Mouse (Mus musculus) embryonic facial prominence, embryonic 12.5 days (tissue): ENCODE results near the gene Jmjd1c. TPM values are rescaled to one million over a fixed set of nuclear protein-coding genes. Genes with fewer than 3 reads are reported as not detected.
"Not testable (repeated sequence)": the region's sequence is repeated elsewhere in the genome, so short reads cannot be mapped to it uniquely, and the experiment has no call there.

ENCODE experiments used
- ATAC-seq: fragments of 200-750 bp; cut with Nextera tagmentation; 2 replicates; pipeline ENCODE4 v1.8.0; 2017; ENCODE audit not compliant: insufficient number of reproducible peaks, insufficient read depth, low FRiP score, low TSS enrichment
- H3K27ac ChIP-seq: fragments of 300-500 bp; sonication (generic); 2 replicates; pipeline ENCODE4 v1.5.1; 2016; ENCODE audit warnings: mild to moderate bottlenecking
- H3K27me3 ChIP-seq: fragments of 300-500 bp; sonication (generic); 2 replicates; pipeline ENCODE4 v1.6.1; 2016; ENCODE audit warnings: mild to moderate bottlenecking, moderate library complexity
- H3K36me3 ChIP-seq: fragments of 300-500 bp; sonication (generic); 2 replicates; pipeline ENCODE4 v1.6.1; 2016; ENCODE audit warnings: mild to moderate bottlenecking
- H3K4me1 ChIP-seq: fragments of 300-500 bp; sonication (generic); 2 replicates; pipeline ENCODE4 v1.6.1; 2016
- H3K4me2 ChIP-seq: fragments of 300-500 bp; sonication (generic); replicated peaks from 2 replicates; pipeline ENCODE4 v1.6.1; 2016; ENCODE audit warnings: mild to moderate bottlenecking, moderate library complexity
- H3K4me3 ChIP-seq: fragments of 300-500 bp; sonication (generic); 2 replicates; pipeline ENCODE4 v1.5.1; 2016; ENCODE audit warnings: mild to moderate bottlenecking
- H3K9ac ChIP-seq: fragments of 300-500 bp; sonication (generic); 2 replicates; pipeline ENCODE4 v1.6.1; 2016; ENCODE audit warnings: mild to moderate bottlenecking, moderate library complexity
- H3K9me3 ChIP-seq: fragments of 300-500 bp; sonication (generic); 2 replicates; pipeline ENCODE4 v1.6.1; 2016; ENCODE audit warnings: mild to moderate bottlenecking, moderate library complexity
- WGBS: fragments of 180-500 bp; shearing (Covaris S2); methylation state at CpG from one replicate; pipeline ENCODE4 v1.1.7; 2016; 5-methylcytosine and 5-hydroxymethylcytosine counted together
- polyA plus RNA-seq: library from polyadenylated mRNA; unstranded; fragments of >200 nt; fragmentation: Nextera tagmentation; extraction: Ambion mirVana; gene quantifications from 2 replicates; pipeline ENCODE4 v1.2.1, GENCODE M21; 2016

Gene Jmjd1c
- polyA plus RNA-seq, 1 experiment from 2014 or later = 56.3 TPM

DNA sequence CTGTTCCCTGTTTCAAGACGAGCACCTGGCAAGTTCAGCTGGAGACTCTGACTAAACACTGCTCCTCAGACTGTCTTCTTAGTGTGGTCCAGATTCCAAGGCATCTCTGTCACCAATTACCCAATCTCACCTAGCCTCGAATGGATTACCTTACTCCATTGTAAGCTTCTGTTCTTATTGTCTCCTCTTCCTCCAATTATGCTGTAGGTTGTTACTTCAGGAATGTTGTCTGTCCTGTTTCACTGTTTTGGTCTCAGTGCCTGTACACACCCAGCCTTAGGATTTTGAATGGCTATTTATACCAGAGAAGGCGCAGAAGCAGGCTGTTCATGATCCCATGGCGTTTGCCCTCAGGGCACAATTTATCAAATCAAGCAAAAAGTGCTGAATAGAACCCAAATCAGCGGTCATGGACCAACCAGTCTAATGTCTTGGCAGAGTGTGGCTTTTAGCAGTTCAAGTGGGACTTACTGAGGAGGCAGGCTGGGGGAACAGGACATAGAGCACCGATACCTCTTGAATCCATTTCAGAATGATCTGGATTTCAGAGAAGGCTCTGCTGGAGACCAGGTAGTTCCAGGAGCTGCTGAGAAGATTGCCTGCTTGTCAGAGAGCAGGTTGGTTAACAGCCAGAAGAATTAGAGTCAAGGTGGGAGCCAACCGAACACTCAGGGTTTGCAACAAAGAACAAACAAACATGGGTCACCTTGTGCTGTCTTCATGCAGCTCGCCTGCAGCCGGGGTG, 11.3 kb downstream of the Jmjd1c start:
- H3K4me3 ChIP-seq = no peak overlapping the region
- no peaks in the 10 kb centered on the region for H3K36me3 ChIP-seq
- no peak for ATAC-seq
- H3K4me1 ChIP-seq = peaks cover 76% of the 10 kb centered on the region
- H3K27ac ChIP-seq = no peak overlapping the region
- H3K9ac ChIP-seq = no peak overlapping the region
- H3K4me2 ChIP-seq = no peak overlapping the region
- no peaks in the 10 kb centered on the region for H3K9me3 ChIP-seq
- H3K27me3 ChIP-seq = no peaks in the 10 kb centered on the region
- WGBS = 64% methylated on average over 9 of the region's 9 CpGs

DNA sequence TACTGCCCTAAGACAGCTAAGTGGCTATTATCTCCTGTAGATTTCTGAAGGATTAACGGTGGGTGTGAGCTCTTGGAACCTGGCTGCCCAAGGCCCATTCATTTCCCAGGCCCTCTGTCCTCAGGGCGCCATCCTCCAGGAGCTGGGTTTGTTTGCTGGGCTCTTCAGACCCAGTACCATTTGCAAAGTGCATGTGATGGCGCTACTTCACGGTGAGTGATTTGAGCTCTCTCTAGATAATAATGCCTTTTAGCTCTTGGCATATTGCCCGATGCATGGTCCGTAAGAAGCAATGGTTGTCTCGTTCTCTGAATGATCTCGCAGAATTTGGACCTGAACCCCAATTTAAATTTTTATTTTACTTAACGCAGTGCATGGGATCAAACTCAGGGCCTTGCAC, 12.2 kb downstream of the Jmjd1c start:
- ATAC-seq = no peak
- H3K4me3 ChIP-seq = no peak overlapping the region
- no peak overlapping the region for H3K9ac ChIP-seq
- 69% methylated on average over 9 of the region's 9 CpGs for WGBS
- no peak overlapping the region for H3K4me2 ChIP-seq
- H3K27me3 ChIP-seq = no peaks in the 10 kb centered on the region
- no peak overlapping the region for H3K27ac ChIP-seq
- H3K9me3 ChIP-seq = no peaks in the 10 kb centered on the region
- H3K36me3 ChIP-seq = no peaks in the 10 kb centered on the region
- H3K4me1 ChIP-seq = peaks cover 70% of the 10 kb centered on the region

DNA sequence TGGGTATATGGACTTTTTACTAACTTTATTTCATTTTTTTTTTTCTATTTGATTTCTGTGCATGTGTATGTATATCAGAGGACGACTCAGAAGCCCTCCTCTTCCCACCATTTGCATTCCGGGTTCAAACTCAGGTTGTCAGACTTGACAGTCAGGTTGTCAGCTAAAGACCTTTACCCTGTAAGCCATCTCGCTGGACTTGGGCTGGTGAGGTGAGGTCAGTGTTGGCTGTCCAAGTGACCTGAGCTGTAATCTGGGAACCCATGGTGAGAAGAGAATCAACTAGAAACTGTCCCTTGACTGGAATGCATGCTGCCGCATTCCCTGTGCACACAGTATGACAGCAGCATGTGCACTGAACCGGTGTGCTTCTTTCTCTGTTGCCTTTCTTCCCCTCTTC, 13.7 kb downstream of the Jmjd1c start:
- no peak for ATAC-seq
- H3K36me3 ChIP-seq = no peaks in the 10 kb centered on the region
- H3K4me3 ChIP-seq = no peak overlapping the region
- no peaks in the 10 kb centered on the region for H3K27me3 ChIP-seq
- 79% methylated on average over 5 of the region's 5 CpGs for WGBS
- no peak overlapping the region for H3K27ac ChIP-seq
- H3K9me3 ChIP-seq = no peaks in the 10 kb centered on the region
- peaks cover 58% of the 10 kb centered on the region for H3K4me1 ChIP-seq
- no peak overlapping the region for H3K9ac ChIP-seq
- H3K4me2 ChIP-seq = no peak overlapping the region

GRCm38 (mm10) chr10:67111044-67111798, 15.3 kb downstream of the Jmjd1c start:
- Histone ChIP-seq H3K4me2 (no peak overlapping the region), H3K36me3 (no peaks in the 10 kb centered on the region), H3K9ac (no peak overlapping the region), H3K4me1 (peaks cover 59% of the 10 kb centered on the region), H3K27ac (no peak overlapping the region), H3K4me3 (no peak overlapping the region), H3K9me3 (no peaks in the 10 kb centered on the region), H3K27me3 (no peaks in the 10 kb centered on the region)
- 76% methylated on average over 14 of the region's 14 CpGs for WGBS
- no peak for ATAC-seq

GRCm38 (mm10) chr10:67111799-67112177, 15.9 kb downstream of the Jmjd1c start:
- H3K9ac ChIP-seq = no peak overlapping the region
- no peak overlapping the region for H3K27ac ChIP-seq
- no peak for ATAC-seq
- no peaks in the 10 kb centered on the region for H3K9me3 ChIP-seq
- H3K27me3 ChIP-seq = no peaks in the 10 kb centered on the region
- peaks cover 57% of the 10 kb centered on the region for H3K4me1 ChIP-seq
- no peak overlapping the region for H3K4me3 ChIP-seq
- no peaks in the 10 kb centered on the region for H3K36me3 ChIP-seq
- H3K4me2 ChIP-seq = no peak overlapping the region
- 77% methylated on average over 5 of the region's 5 CpGs for WGBS

DNA sequence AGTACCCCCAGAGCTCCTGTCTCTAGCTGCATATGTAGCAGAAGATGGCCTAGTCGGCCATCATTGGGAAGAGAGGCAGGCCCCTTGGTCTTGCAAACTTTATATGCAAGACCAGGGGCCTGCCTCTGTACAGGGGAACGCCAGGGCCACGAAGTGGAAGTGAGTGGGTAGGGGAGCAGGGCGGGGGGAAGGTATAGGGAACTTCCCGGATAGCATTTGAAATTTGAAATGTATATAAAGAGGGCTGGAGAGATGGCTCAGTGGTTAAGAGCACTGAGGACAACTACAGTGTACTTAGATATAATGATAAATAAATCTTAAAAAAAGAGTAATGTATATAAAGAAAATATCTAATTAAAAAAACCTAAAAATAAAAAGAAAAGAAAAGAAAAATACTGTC, 17.0 kb downstream of the Jmjd1c start:
- not testable (repeated sequence) for ATAC-seq, H3K36me3 ChIP-seq, H3K9me3 ChIP-seq, H3K9ac ChIP-seq, H3K27ac ChIP-seq, H3K4me2 ChIP-seq, H3K27me3 ChIP-seq, H3K4me3 ChIP-seq
- WGBS = 88% methylated on average over 5 of the region's 5 CpGs
- peaks cover 48% of the 10 kb centered on the region for H3K4me1 ChIP-seq

DNA sequence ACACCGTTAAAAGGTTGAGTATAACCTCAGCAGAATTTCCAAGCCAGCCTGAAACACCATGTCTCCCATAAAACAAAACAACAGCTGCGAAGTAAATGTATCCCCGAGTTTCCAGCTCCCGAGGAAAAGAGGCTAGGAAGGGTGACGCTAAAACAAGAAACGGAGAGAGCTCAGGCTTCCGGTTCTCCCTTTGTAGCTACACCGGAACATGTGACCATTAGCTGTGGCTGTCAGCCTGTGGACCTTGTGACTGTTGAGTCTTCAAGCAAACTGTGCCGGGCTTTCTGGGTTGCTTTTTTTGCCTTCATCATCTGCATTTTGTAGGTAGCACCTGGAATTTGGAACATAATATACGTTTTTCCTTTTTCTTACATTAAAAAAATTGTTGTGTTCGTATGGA, 17.9 kb downstream of the Jmjd1c start:
- no peaks in the 10 kb centered on the region for H3K36me3 ChIP-seq
- H3K9ac ChIP-seq = no peak overlapping the region
- H3K4me3 ChIP-seq = no peak overlapping the region
- ATAC-seq = no peak
- H3K9me3 ChIP-seq = no peaks in the 10 kb centered on the region
- H3K4me2 ChIP-seq = no peak overlapping the region
- no peak overlapping the region for H3K27ac ChIP-seq
- H3K27me3 ChIP-seq = no peaks in the 10 kb centered on the region
- WGBS = 84% methylated on average over 11 of the region's 11 CpGs
- peaks cover 43% of the 10 kb centered on the region for H3K4me1 ChIP-seq

DNA sequence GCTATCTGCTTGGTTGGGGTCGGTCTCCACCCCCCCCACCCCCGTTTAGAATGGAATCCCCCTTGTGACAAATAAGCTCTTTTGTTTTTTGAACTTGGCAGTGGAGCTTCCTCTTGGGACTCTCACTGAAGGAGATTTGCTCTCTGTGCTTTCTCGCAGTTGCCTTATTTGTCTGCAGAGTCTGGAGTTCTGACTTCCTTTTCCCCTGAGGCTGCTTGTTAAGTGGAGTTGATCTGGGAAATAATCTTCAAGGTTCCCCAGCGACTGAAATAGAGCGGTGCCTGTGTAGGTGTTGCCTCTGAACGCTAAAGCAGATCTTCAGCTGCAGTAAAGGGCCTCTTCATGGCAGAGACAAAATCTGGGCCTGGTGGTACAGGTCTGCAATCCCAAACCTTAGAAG, 19.2 kb downstream of the Jmjd1c start:
- WGBS = 6% methylated on average over 6 of the region's 6 CpGs
- H3K4me3 ChIP-seq = no peak overlapping the region
- H3K4me1 ChIP-seq = peaks cover 43% of the 10 kb centered on the region
- H3K27me3 ChIP-seq = no peaks in the 10 kb centered on the region
- no peaks in the 10 kb centered on the region for H3K9me3 ChIP-seq
- no peak for ATAC-seq
- no peaks in the 10 kb centered on the region for H3K36me3 ChIP-seq
- no peak overlapping the region for H3K4me2 ChIP-seq
- no peak overlapping the region for H3K9ac ChIP-seq
- peak overlapping the region; percentile 74 for H3K27ac ChIP-seq

DNA sequence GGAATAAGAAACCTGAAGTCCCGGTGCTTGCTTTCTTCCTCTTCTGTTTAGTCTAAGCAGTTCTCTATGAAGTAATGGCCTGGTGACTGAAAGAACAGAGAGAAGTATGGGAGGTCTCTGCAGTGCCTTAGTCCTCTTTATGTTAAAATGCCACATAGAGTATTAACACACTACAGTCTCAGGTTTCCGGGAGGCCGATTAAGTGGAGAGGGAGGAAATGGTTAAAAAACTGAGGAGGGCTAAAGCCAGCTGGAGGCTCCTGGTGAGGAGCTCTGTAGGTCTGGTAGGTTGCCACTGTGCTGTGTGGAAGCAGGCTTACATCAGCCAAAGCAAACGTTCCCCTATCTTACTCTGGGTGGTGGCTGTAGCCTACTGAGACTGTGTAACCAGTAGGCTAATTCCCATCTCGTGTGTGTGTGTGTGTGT, 19.8 kb downstream of the Jmjd1c start:
- Histone ChIP-seq H3K9ac (no peak overlapping the region), H3K27me3 (no peaks in the 10 kb centered on the region), H3K4me1 (peaks cover 40% of the 10 kb centered on the region), H3K36me3 (no peaks in the 10 kb centered on the region), H3K4me3 (no peak overlapping the region), H3K9me3 (no peaks in the 10 kb centered on the region), H3K4me2 (no peak overlapping the region), H3K27ac (peak overlapping the region; percentile 74)
- 0 out of 2 replicates have a peak, but pooled peaks have one; percentile 64 for ATAC-seq
- WGBS = 13% methylated on average over 5 of the region's 5 CpGs

GRCm38 (mm10) chr10:67116251-67116650, 20.3 kb downstream of the Jmjd1c start:
- no peak overlapping the region for H3K9ac ChIP-seq
- no peak overlapping the region for H3K4me3 ChIP-seq
- ATAC-seq = no peak
- no peaks in the 10 kb centered on the region for H3K36me3 ChIP-seq
- 57% methylated on average over 8 of the region's 8 CpGs for WGBS
- H3K4me1 ChIP-seq = peaks cover 36% of the 10 kb centered on the region
- H3K27ac ChIP-seq = no peak overlapping the region
- no peaks in the 10 kb centered on the region for H3K27me3 ChIP-seq
- no peaks in the 10 kb centered on the region for H3K9me3 ChIP-seq
- H3K4me2 ChIP-seq = no peak overlapping the region

DNA sequence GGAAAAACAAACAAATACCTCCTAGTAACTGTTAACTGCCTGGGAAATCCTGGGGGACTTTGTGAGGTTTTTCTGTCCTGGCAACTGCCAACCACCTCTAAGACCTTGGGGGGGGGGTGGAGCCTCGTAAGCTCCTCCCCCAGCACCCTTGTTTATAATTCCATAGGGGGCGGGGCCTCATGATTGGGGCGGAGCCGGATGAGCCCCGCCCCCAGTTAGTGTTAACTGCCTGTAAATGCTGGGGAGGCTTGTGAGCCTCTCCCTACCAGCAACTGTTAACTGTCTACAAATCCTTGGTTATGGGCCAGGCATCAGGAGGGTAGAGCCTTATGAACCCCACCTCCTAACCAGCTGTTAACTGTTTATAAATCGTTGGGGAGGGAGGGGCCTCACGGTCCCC, 23.4 kb downstream of the Jmjd1c start:
- Histone ChIP-seq H3K4me1 (peaks cover 31% of the 10 kb centered on the region), H3K27me3 (no peaks in the 10 kb centered on the region), H3K27ac (0 out of 2 replicates have a peak overlapping the region, but pooled peaks have one; percentile 41), H3K4me3 (no peak overlapping the region), H3K9ac (no peak overlapping the region), H3K36me3 (no peaks in the 10 kb centered on the region), H3K4me2 (no peak overlapping the region), H3K9me3 (no peaks in the 10 kb centered on the region)
- 64% methylated on average over 7 of the region's 7 CpGs for WGBS
- ATAC-seq = no peak

- Histone ChIP-seq H3K9me3 (no peaks in the 10 kb centered on the region), H3K4me3 (no peak overlapping the region), H3K36me3 (no peaks in the 10 kb centered on the region), H3K27ac (no peak overlapping the region), H3K27me3 (no peaks in the 10 kb centered on the region), H3K4me2 (no peak overlapping the region), H3K4me1 (peaks cover 23% of the 10 kb centered on the region), H3K9ac (no peak overlapping the region)
- 62% methylated on average over 4 of the region's 4 CpGs for WGBS
- ATAC-seq = no peak
These were observed 24.3 kb downstream of the Jmjd1c start for GRCm38 (mm10) chr10:67120180-67120579.
